Mouse (Mus musculus): ENCODE measurements at regions not wholly inside any gene's neighbourhood (a gene's known extent, or its start where the extent isn't known, plus 50 kb on each side); places are given as distances from the start of the nearest gene placed in this dataset.
A peak's percentile ranks its signal among the peaks of the same experiment; 100 is the strongest.

- TF ChIP-seq ZNF384 (IDR thresholded peaks at IDR 0.05; ENCODE audit: low read depth, low read length) (peak; percentile 89), CHD2 (IDR thresholded peaks at IDR 0.05; ENCODE audit: low read depth, low read length) (no peak), ZC3H11A (IDR thresholded peaks at IDR 0.05; ENCODE audit: borderline replicate concordance, low read depth, low read length) (no peak)
These were observed 557.6 kb downstream of the Cdk5rap2 start for GRCm38 (mm10) chr4:69852637-69853036.

All from ES-E14 (cell line).